Mouse (Mus musculus): ENCODE data around the gene Rad23b. TPM values are rescaled to one million over a fixed set of nuclear protein-coding genes. Genes with fewer than 3 reads are reported as not detected.
"Not testable (repeated sequence)": the region's sequence is repeated elsewhere in the genome, so short reads cannot be mapped to it uniquely, and the experiment has no call there.

Rad23b gene
- polyA plus RNA-seq, 1 experiment from 2014 or later: 53.4 TPM

DNA sequence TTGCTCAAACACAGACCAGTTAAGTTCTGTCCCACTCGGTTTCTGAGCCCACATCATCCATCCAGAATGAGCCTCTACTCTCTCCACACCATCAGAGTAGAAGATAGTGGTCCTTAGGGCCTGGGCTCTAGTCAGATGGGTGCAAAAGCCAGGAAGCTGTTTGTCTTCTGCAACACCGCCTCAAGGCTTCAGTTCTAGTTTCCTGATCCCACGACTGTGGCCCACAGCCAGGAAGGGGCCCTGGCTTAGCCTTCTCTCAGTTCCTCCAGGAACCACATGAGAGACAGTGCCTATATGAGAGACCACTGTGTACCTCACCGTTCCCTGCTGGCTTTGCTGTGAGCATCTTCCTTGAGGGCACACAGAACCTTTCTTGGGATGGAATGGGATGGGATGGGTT lies 22.3 kb upstream of the Rad23b start:
- no peaks in the 10 kb centered on the region for H3K4me1 ChIP-seq (replicated peaks; ENCODE audit: control insufficient read depth, insufficient read depth, low read length)
- no peak overlapping the region for H3K9ac ChIP-seq (ENCODE audit: low read depth, low read length)
- TF ChIP-seq CTCF (IDR thresholded peaks at IDR 0.05; ENCODE audit: low read depth): no peak
- no peak overlapping the region for H3K27ac ChIP-seq (ENCODE audit: low read depth, low read length)
- H3K36me3 ChIP-seq (ENCODE audit: control insufficient read depth, insufficient read depth): no peaks in the 10 kb centered on the region
- H3K27me3 ChIP-seq (replicated peaks; ENCODE audit: control insufficient read depth, insufficient read depth, low read length): no peaks in the 10 kb centered on the region
- H3K9me3 ChIP-seq (ENCODE audit: control insufficient read depth): no peaks in the 10 kb centered on the region
- H3K4me3 ChIP-seq (ENCODE audit: low read depth, low read length): no peak overlapping the region
- no peak overlapping the region for H3K4me2 ChIP-seq (replicated peaks; ENCODE audit: low read depth)
- ATAC-seq: no peak
- WGBS: 66% methylated on average over 4 of the region's 4 CpGs

DNA sequence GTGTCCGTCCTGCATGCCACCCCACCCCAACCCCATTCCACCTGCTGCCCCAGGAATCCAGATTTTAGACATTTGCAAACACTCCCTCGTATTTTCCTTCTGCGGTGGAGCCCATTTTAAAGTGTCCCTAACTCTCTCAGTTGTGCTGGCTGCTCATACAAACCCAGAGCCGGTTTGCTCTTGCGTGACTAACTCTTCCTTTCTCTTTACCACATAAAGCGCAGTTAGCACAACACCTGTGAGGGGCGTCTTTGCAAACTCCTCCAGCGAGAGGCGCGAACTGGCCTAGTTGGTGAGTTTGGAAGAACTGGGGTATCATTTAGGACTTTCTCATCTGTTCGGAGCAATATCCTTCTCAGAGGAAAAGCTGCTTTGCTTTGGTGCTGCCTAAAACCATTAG lies 21.4 kb upstream of the Rad23b start:
- Histone ChIP-seq H3K4me2 (replicated peaks; ENCODE audit: low read depth) (no peak overlapping the region), H3K9me3 (ENCODE audit: control insufficient read depth) (no peaks in the 10 kb centered on the region), H3K27me3 (replicated peaks; ENCODE audit: control insufficient read depth, insufficient read depth, low read length) (no peaks in the 10 kb centered on the region), H3K27ac (ENCODE audit: low read depth, low read length) (no peak overlapping the region), H3K36me3 (ENCODE audit: control insufficient read depth, insufficient read depth) (no peaks in the 10 kb centered on the region), H3K4me3 (ENCODE audit: low read depth, low read length) (no peak overlapping the region), H3K4me1 (replicated peaks; ENCODE audit: control insufficient read depth, insufficient read depth, low read length) (no peaks in the 10 kb centered on the region), H3K9ac (ENCODE audit: low read depth, low read length) (no peak overlapping the region)
- TF ChIP-seq CTCF (IDR thresholded peaks at IDR 0.05; ENCODE audit: low read depth): no peak
- WGBS: 92% methylated on average over 11 of the region's 11 CpGs
- no peak for ATAC-seq

DNA sequence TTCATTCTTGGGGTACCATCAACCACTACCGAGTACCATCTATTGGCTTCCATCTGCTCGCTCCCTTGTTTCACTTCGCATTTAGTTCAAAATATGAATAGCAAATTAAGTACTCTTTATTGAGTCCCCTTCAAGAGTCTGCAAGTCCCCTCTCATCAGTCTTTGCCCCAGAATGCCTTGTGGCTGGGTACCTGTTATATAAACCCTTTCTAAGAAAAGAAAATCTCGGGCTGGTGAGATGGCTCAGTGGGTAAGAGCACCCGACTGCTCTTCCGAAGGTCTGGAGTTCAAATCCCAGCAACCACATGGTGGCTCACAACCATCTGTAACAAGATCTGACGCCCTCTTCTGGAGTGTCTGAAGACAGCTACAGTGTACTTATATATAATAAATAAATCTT lies 20.9 kb upstream of the Rad23b start:
- WGBS: 91% methylated on average over 6 of the region's 7 CpGs
- not testable (repeated sequence) for H3K27ac ChIP-seq (ENCODE audit: low read depth, low read length)

DNA sequence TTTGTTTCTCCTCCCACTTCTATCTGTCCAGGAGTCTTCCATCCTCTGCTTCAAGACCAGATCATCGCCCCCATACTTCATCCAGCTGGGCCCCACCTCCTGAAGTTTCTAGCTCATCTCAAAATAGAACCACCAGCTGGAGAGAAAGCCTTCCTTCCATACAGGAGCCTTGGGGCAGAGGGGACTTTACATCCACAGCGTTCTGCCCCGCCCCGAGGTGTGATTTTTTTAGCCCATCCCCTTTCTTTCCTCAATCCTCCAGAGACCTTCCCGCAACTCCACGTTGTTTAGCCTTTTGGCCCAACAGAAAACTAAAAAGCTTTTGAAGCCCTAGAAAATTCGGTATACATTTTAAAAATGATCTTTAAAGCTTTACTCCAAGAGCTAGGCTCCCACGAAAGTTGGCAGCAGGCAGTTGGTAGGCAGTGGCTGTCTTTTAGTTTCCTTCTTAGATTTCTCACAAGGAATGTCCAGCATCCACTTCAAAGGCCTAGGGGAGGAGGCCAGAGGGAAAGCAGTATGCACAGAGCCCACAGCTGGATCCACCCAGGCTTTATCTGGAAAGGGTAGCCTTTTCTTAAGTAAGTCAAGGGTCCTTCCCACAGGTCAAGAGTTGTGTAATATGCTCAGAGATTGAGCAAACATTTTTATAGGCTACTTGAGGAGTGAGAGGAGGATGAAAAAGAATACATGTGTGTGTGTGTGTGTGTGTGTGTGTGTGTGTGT lies 20.1 kb upstream of the Rad23b start:
- Histone ChIP-seq H3K9ac (ENCODE audit: low read depth, low read length) (no peak overlapping the region), H3K27me3 (replicated peaks; ENCODE audit: control insufficient read depth, insufficient read depth, low read length) (no peaks in the 10 kb centered on the region), H3K4me1 (replicated peaks; ENCODE audit: control insufficient read depth, insufficient read depth, low read length) (no peaks in the 10 kb centered on the region), H3K9me3 (ENCODE audit: control insufficient read depth) (no peaks in the 10 kb centered on the region), H3K36me3 (ENCODE audit: control insufficient read depth, insufficient read depth) (no peaks in the 10 kb centered on the region), H3K27ac (ENCODE audit: low read depth, low read length) (no peak overlapping the region), H3K4me3 (ENCODE audit: low read depth, low read length) (no peak overlapping the region), H3K4me2 (replicated peaks; ENCODE audit: low read depth) (no peak overlapping the region)
- no peak for TF ChIP-seq CTCF (IDR thresholded peaks at IDR 0.05; ENCODE audit: low read depth)
- 73% methylated on average over 8 of the region's 8 CpGs for WGBS
- no peak for ATAC-seq

More for the DNA sequence above, 20.9 kb upstream of the Rad23b start:
- not testable (repeated sequence) for H3K36me3 ChIP-seq (ENCODE audit: control insufficient read depth, insufficient read depth); H3K4me1 ChIP-seq (replicated peaks; ENCODE audit: control insufficient read depth, insufficient read depth, low read length); H3K4me2 ChIP-seq (replicated peaks; ENCODE audit: low read depth); H3K9me3 ChIP-seq (ENCODE audit: control insufficient read depth); ATAC-seq; H3K4me3 ChIP-seq (ENCODE audit: low read depth, low read length); H3K27me3 ChIP-seq (replicated peaks; ENCODE audit: control insufficient read depth, insufficient read depth, low read length); H3K9ac ChIP-seq (ENCODE audit: low read depth, low read length)

DNA sequence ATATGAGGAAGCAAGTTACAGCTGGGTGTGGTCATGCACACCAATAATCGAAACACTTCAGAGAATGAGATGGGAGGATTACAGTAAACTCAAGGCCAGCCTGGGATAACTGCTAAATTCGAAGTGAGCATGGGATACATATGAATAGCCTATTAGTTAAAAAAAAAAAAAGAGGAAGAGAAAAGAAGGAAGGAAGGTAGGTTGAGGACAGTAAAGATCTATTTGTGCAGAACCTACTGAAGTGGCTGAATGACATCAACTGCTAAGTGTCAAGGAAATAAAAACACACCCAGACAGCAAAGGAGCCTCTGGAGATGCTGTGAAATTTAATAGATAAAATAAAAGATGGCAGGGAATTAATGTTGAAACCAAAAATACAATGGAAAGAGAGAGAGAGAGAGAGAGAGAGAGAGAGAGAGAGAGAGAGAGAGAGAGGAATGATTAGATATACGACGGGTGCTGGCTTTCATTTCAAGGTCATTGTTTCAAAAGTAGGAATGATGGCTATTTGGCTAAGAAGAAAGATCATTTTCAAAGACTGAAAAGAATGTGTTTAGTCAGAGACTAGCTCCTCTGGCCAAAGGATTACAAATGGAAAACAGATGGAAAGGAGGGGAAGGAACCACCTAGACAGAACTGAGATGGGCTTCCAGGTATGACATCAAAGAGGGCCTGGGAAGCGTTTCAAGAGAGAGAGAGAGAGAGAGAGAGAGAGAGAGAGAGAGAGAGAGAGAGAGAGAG lies 14.6 kb upstream of the Rad23b start:
- Histone ChIP-seq H3K27ac (ENCODE audit: low read depth, low read length) (no peak overlapping the region), H3K4me2 (replicated peaks; ENCODE audit: low read depth) (no peak overlapping the region), H3K4me3 (ENCODE audit: low read depth, low read length) (no peak overlapping the region), H3K27me3 (replicated peaks; ENCODE audit: control insufficient read depth, insufficient read depth, low read length) (no peaks in the 10 kb centered on the region), H3K9me3 (ENCODE audit: control insufficient read depth) (no peaks in the 10 kb centered on the region), H3K9ac (ENCODE audit: low read depth, low read length) (no peak overlapping the region), H3K36me3 (ENCODE audit: control insufficient read depth, insufficient read depth) (no peaks in the 10 kb centered on the region), H3K4me1 (replicated peaks; ENCODE audit: control insufficient read depth, insufficient read depth, low read length) (no peaks in the 10 kb centered on the region)
- WGBS: 61% methylated on average over 5 of the region's 5 CpGs
- no peak for TF ChIP-seq CTCF (IDR thresholded peaks at IDR 0.05; ENCODE audit: low read depth)
- ATAC-seq: no peak

DNA sequence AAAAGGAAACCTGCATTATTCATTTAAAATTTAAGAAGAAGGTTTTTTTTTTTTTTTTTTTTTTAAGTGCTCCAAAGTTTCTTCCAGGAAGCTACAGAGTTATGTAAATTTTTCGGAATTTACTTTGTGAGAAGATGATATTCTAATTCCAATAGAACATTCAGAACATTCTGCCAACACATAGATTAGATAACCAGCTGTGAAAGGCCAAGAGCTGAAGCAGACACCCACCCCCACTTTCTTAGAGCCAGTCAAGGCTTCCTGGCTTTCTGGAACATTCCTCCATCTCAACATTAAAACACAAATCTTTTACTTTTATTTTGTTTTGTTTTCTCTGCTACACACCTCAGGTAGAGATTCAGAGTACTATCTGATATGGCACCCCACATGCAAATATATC lies 10.9 kb upstream of the Rad23b start:
- TF ChIP-seq CTCF (IDR thresholded peaks at IDR 0.05; ENCODE audit: low read depth): no peak
- Histone ChIP-seq H3K9me3 (ENCODE audit: control insufficient read depth) (no peaks in the 10 kb centered on the region), H3K36me3 (ENCODE audit: control insufficient read depth, insufficient read depth) (no peaks in the 10 kb centered on the region), H3K4me2 (replicated peaks; ENCODE audit: low read depth) (no peak overlapping the region), H3K27ac (ENCODE audit: low read depth, low read length) (no peak overlapping the region), H3K27me3 (replicated peaks; ENCODE audit: control insufficient read depth, insufficient read depth, low read length) (no peaks in the 10 kb centered on the region), H3K9ac (ENCODE audit: low read depth, low read length) (no peak overlapping the region), H3K4me3 (ENCODE audit: low read depth, low read length) (no peak overlapping the region), H3K4me1 (replicated peaks; ENCODE audit: control insufficient read depth, insufficient read depth, low read length) (no peaks in the 10 kb centered on the region)
- ATAC-seq: no peak
- WGBS: 71% methylated on average over 1 of the region's 1 CpGs

Data from intestine, postnatal 0 days (tissue).